Mouse (Mus musculus): ENCODE measurements around the gene Fam160a1.

Fam160a1 gene

GRCm38 (mm10) chr3:85698496-85698895, 118.6 kb downstream of the Fam160a1 start:
- Histone ChIP-seq H3K36me3 (ENCODE audit: insufficient read depth, low read length) (no peaks in the 10 kb centered on the region), H3K4me1 (replicated peaks; ENCODE audit: low read depth, low read length) (no peaks in the 10 kb centered on the region), H3K9me3 (ENCODE audit: low read length) (no peaks in the 10 kb centered on the region), H3K4me3 (replicated peaks; ENCODE audit: low read length) (no peak overlapping the region), H3K27me3 (ENCODE audit: insufficient read depth, low read length) (no peaks in the 10 kb centered on the region)
- TF ChIP-seq CTCF (conservative IDR thresholded peaks at IDR 0.05; ENCODE audit: low read length) (no peak), NANOG (IDR thresholded peaks at IDR 0.05; ENCODE audit: borderline replicate concordance, low read length) (no peak), POU5F1 (IDR thresholded peaks at IDR 0.05; ENCODE audit: borderline replicate concordance, low read length) (no peak)

- Histone ChIP-seq H3K9me3 (ENCODE audit: low read length) (no peaks in the 10 kb centered on the region), H3K4me3 (replicated peaks; ENCODE audit: low read length) (no peak overlapping the region), H3K36me3 (ENCODE audit: insufficient read depth, low read length) (no peaks in the 10 kb centered on the region), H3K27me3 (ENCODE audit: insufficient read depth, low read length) (no peaks in the 10 kb centered on the region), H3K4me1 (replicated peaks; ENCODE audit: low read depth, low read length) (no peaks in the 10 kb centered on the region)
- no peak for TF ChIP-seq NANOG (IDR thresholded peaks at IDR 0.05; ENCODE audit: borderline replicate concordance, low read length)
- TF ChIP-seq POU5F1 (IDR thresholded peaks at IDR 0.05; ENCODE audit: borderline replicate concordance, low read length) = no peak
- no peak for TF ChIP-seq CTCF (conservative IDR thresholded peaks at IDR 0.05; ENCODE audit: low read length)
Measured at GRCm38 (mm10) chr3:85695056-85695455, 122.0 kb downstream of the Fam160a1 start.

- Histone ChIP-seq H3K9me3 (ENCODE audit: low read length) (no peaks in the 10 kb centered on the region), H3K4me3 (replicated peaks; ENCODE audit: low read length) (no peak overlapping the region), H3K27me3 (ENCODE audit: insufficient read depth, low read length) (no peaks in the 10 kb centered on the region; the same call in 1 of the 2 replicates), H3K36me3 (ENCODE audit: insufficient read depth, low read length) (no peaks in the 10 kb centered on the region), H3K4me1 (replicated peaks; ENCODE audit: low read depth, low read length) (no peaks in the 10 kb centered on the region)
- TF ChIP-seq NANOG (IDR thresholded peaks at IDR 0.05; ENCODE audit: borderline replicate concordance, low read length) = no peak
- TF ChIP-seq POU5F1 (IDR thresholded peaks at IDR 0.05; ENCODE audit: borderline replicate concordance, low read length) = no peak
- no peak for TF ChIP-seq CTCF (conservative IDR thresholded peaks at IDR 0.05; ENCODE audit: low read length)
Measured at GRCm38 (mm10) chr3:85693013-85693412, 124.1 kb downstream of the Fam160a1 start.

GRCm38 (mm10) chr3:85691134-85691533, 126.0 kb downstream of the Fam160a1 start:
- Histone ChIP-seq H3K4me3 (replicated peaks; ENCODE audit: low read length) (no peak overlapping the region), H3K27me3 (ENCODE audit: insufficient read depth, low read length) (no peaks in the 10 kb centered on the region; the same call in 1 of the 2 replicates), H3K4me1 (replicated peaks; ENCODE audit: low read depth, low read length) (no peaks in the 10 kb centered on the region), H3K36me3 (ENCODE audit: insufficient read depth, low read length) (no peaks in the 10 kb centered on the region), H3K9me3 (ENCODE audit: low read length) (no peaks in the 10 kb centered on the region)
- TF ChIP-seq NANOG (IDR thresholded peaks at IDR 0.05; ENCODE audit: borderline replicate concordance, low read length) (no peak), CTCF (conservative IDR thresholded peaks at IDR 0.05; ENCODE audit: low read length) (no peak), POU5F1 (IDR thresholded peaks at IDR 0.05; ENCODE audit: borderline replicate concordance, low read length) (no peak)

GRCm38 (mm10) chr3:85688341-85688740, 128.8 kb downstream of the Fam160a1 start:
- H3K4me1 ChIP-seq (replicated peaks; ENCODE audit: low read depth, low read length) = no peaks in the 10 kb centered on the region
- H3K36me3 ChIP-seq (ENCODE audit: insufficient read depth, low read length) = no peaks in the 10 kb centered on the region
- no peaks in the 10 kb centered on the region; the same call in 1 of the 2 replicates for H3K27me3 ChIP-seq (ENCODE audit: insufficient read depth, low read length)
- H3K9me3 ChIP-seq (ENCODE audit: low read length) = no peaks in the 10 kb centered on the region
- no peak for TF ChIP-seq CTCF (conservative IDR thresholded peaks at IDR 0.05; ENCODE audit: low read length)
- TF ChIP-seq NANOG (IDR thresholded peaks at IDR 0.05; ENCODE audit: borderline replicate concordance, low read length) = no peak
- TF ChIP-seq POU5F1 (IDR thresholded peaks at IDR 0.05; ENCODE audit: borderline replicate concordance, low read length) = no peak
- no peak overlapping the region for H3K4me3 ChIP-seq (replicated peaks; ENCODE audit: low read length)

GRCm38 (mm10) chr3:85685271-85685670, 131.8 kb downstream of the Fam160a1 start:
- Histone ChIP-seq H3K4me1 (replicated peaks; ENCODE audit: low read depth, low read length) (no peaks in the 10 kb centered on the region), H3K4me3 (replicated peaks; ENCODE audit: low read length) (no peak overlapping the region), H3K27me3 (ENCODE audit: insufficient read depth, low read length) (no peaks in the 10 kb centered on the region; the same call in 1 of the 2 replicates), H3K9me3 (ENCODE audit: low read length) (no peaks in the 10 kb centered on the region), H3K36me3 (ENCODE audit: insufficient read depth, low read length) (no peaks in the 10 kb centered on the region)
- TF ChIP-seq NANOG (IDR thresholded peaks at IDR 0.05; ENCODE audit: borderline replicate concordance, low read length) (no peak), CTCF (conservative IDR thresholded peaks at IDR 0.05; ENCODE audit: low read length) (no peak), POU5F1 (IDR thresholded peaks at IDR 0.05; ENCODE audit: borderline replicate concordance, low read length) (no peak)

GRCm38 (mm10) chr3:85683618-85684017, 133.5 kb downstream of the Fam160a1 start:
- H3K4me1 ChIP-seq (replicated peaks; ENCODE audit: low read depth, low read length) = no peaks in the 10 kb centered on the region
- TF ChIP-seq CTCF (conservative IDR thresholded peaks at IDR 0.05; ENCODE audit: low read length) = no peak
- no peak for TF ChIP-seq NANOG (IDR thresholded peaks at IDR 0.05; ENCODE audit: borderline replicate concordance, low read length)
- no peak for TF ChIP-seq POU5F1 (IDR thresholded peaks at IDR 0.05; ENCODE audit: borderline replicate concordance, low read length)
- H3K36me3 ChIP-seq (ENCODE audit: insufficient read depth, low read length) = no peaks in the 10 kb centered on the region
- no peaks in the 10 kb centered on the region for H3K27me3 ChIP-seq (ENCODE audit: insufficient read depth, low read length)
- no peaks in the 10 kb centered on the region for H3K9me3 ChIP-seq (ENCODE audit: low read length)
- H3K4me3 ChIP-seq (replicated peaks; ENCODE audit: low read length) = no peak overlapping the region

GRCm38 (mm10) chr3:85681136-85681535, 136.0 kb downstream of the Fam160a1 start:
- no peaks in the 10 kb centered on the region for H3K36me3 ChIP-seq (ENCODE audit: insufficient read depth, low read length)
- TF ChIP-seq NANOG (IDR thresholded peaks at IDR 0.05; ENCODE audit: borderline replicate concordance, low read length) = no peak
- no peak for TF ChIP-seq CTCF (conservative IDR thresholded peaks at IDR 0.05; ENCODE audit: low read length)
- no peaks in the 10 kb centered on the region for H3K9me3 ChIP-seq (ENCODE audit: low read length)
- no peak overlapping the region for H3K4me3 ChIP-seq (replicated peaks; ENCODE audit: low read length)
- H3K4me1 ChIP-seq (replicated peaks; ENCODE audit: low read depth, low read length) = no peaks in the 10 kb centered on the region
- H3K27me3 ChIP-seq (ENCODE audit: insufficient read depth, low read length) = peaks cover 2% of the 10 kb centered on the region; the same call in 1 of the 2 replicates

- Histone ChIP-seq H3K36me3 (ENCODE audit: insufficient read depth, low read length) (no peaks in the 10 kb centered on the region), H3K27me3 (ENCODE audit: insufficient read depth, low read length) (peaks cover 2% of the 10 kb centered on the region; the same call in 1 of the 2 replicates), H3K9me3 (ENCODE audit: low read length) (no peaks in the 10 kb centered on the region), H3K4me3 (replicated peaks; ENCODE audit: low read length) (no peak overlapping the region), H3K4me1 (replicated peaks; ENCODE audit: low read depth, low read length) (no peaks in the 10 kb centered on the region)
- TF ChIP-seq NANOG (IDR thresholded peaks at IDR 0.05; ENCODE audit: borderline replicate concordance, low read length) (no peak), POU5F1 (IDR thresholded peaks at IDR 0.05; ENCODE audit: borderline replicate concordance, low read length) (no peak), CTCF (conservative IDR thresholded peaks at IDR 0.05; ENCODE audit: low read length) (no peak)
Measured at GRCm38 (mm10) chr3:85679960-85680359, 137.1 kb downstream of the Fam160a1 start.
